Mouse (Mus musculus) C2C12 (cell line): ENCODE data around the gene Zfp383.

ENCODE experiments used
- CTCF ChIP-seq: IDR thresholded peaks from one replicate; pipeline ENCODE4 v1.5.1; 2011; ENCODE audit not compliant: control insufficient read depth, insufficient read depth, insufficient read length
- MAX ChIP-seq: IDR thresholded peaks from one replicate; pipeline ENCODE4 v1.6.1; 2011; ENCODE audit warnings: mild to moderate bottlenecking, control low read depth
- MYOD1 ChIP-seq: IDR thresholded peaks from one replicate; pipeline ENCODE4 v1.6.1; 2011; ENCODE audit warnings: low read depth; ENCODE audit not compliant: control insufficient read depth, insufficient read length
- MYOG ChIP-seq: IDR thresholded peaks from one replicate; pipeline ENCODE4 v1.6.1; 2011; ENCODE audit not compliant: control insufficient read depth, insufficient read length; ENCODE audit errors: extremely low read depth

DNA sequence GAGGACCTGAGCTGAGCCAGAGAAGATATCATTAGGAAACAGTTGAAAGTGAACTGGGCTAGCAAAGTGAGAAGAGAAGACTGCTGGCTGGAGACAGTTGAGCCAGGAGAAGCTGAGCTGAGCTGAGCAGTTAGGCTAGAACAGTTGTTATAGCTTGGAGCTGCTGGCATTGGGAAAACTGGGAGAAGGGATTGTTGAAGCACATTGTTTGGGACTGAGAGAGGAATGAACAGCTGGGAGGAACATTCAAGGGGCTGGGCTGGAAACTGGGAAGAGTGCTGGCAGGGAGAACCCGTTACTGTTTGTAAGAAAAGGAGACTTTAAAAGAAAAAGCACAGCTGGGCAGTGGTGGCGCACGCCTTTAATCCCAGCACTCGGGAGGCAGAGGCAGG lies 10.0 kb downstream of the Zfp383 start:
- no peak for TF ChIP-seq MYOD1
- no peak for TF ChIP-seq CTCF
- no peak for TF ChIP-seq MAX
- no peak for TF ChIP-seq MYOG
